In the genomic region with DNA sequence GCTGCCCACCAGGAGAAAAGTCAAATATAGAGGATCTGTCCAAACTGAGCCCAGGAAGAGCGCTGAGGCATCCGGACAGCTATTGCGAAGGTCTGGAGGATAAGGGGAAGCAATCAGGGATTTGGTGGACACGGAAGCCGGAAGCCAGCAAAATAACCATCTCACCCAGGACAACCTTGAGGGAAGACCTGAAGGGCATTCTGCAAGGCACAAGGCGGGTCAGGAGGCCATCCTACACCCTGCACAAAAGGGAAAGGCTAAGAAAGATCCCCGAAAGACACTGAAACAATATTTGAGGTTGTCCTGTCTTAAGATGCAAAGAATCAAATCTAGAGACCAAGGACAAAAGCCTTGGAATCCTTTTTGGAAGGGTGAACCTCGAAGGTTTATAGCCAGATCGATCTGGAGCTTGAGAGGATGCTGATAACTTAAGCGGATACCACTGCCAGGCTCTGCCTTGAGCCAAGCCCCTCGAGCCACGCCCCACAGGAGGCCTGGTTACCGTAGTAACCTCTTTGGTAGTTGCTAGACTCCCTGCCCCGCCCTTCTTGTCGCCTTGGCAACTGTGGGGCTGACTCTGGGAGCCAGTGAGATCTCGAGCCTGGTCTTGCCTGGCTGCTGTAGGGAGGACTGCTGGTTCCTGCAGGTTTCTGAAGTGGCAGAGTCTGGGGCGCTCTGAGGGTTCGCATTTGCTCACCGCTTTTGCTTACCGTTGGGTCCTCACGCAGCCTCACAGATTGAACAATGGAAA, we compare ENCODE assay signal across 7 mouse cellular contexts. TPM values are rescaled to one million over a fixed set of nuclear protein-coding genes. Genes with fewer than 3 reads are reported as not detected.
A peak's percentile ranks its signal among the peaks of the same experiment; 100 is the strongest.
DNase-seq lines count a peak whose midpoint lies in the region; ATAC-seq lines count a peak whose summit lies in the region.

No protein-coding gene starts in this region.

- peak overlapping the region; percentile 70 for H3K27ac ChIP-seq in forebrain, embryonic 15.5 days (replicated peaks)
- no peak overlapping the region; the same call in 1 of the 2 replicates for H3K27ac ChIP-seq in hindbrain, embryonic 13.5 days

- H3K36me3 ChIP-seq in forebrain, embryonic 15.5 days: no peaks in the 10 kb centered on the region
- no peaks in the 10 kb centered on the region for H3K36me3 ChIP-seq in hindbrain, embryonic 13.5 days

- WGBS in forebrain, embryonic 15.5 days: 21% methylated on average over 21 of the region's 21 CpGs
- WGBS in hindbrain, embryonic 13.5 days: 24% methylated on average over 21 of the region's 21 CpGs

- H3K4me1 ChIP-seq in forebrain, embryonic 15.5 days: peaks cover 11% of the 10 kb centered on the region
- H3K4me1 ChIP-seq in hindbrain, embryonic 13.5 days (replicated peaks): peaks cover 12% of the 10 kb centered on the region

- H3K9ac ChIP-seq in forebrain, embryonic 15.5 days (replicated peaks): peak overlapping the region; percentile 47
- peak overlapping the region; percentile 66 for H3K9ac ChIP-seq in hindbrain, embryonic 13.5 days

- peak overlapping the region; percentile 63 for H3K4me2 ChIP-seq in forebrain, embryonic 15.5 days (replicated peaks)
- H3K4me2 ChIP-seq in hindbrain, embryonic 13.5 days: peak overlapping the region; percentile 64

- peak; percentile 98 for ATAC-seq in cerebellum, adult (ENCODE audit: insufficient number of reproducible peaks, low FRiP score, low TSS enrichment)
- ATAC-seq in forebrain, embryonic 15.5 days (replicated peaks): peak; percentile 99
- peak; percentile 99 for ATAC-seq in hindbrain, embryonic 13.5 days (ENCODE audit: low FRiP score)

- peak overlapping the region; percentile 43 for H3K4me3 ChIP-seq in forebrain, embryonic 15.5 days
- peak overlapping the region; percentile 37 for H3K4me3 ChIP-seq in hindbrain, embryonic 13.5 days

- H3K27me3 ChIP-seq in forebrain, embryonic 15.5 days: no peaks in the 10 kb centered on the region
- no peaks in the 10 kb centered on the region for H3K27me3 ChIP-seq in hindbrain, embryonic 13.5 days

- H3K9me3 ChIP-seq in forebrain, embryonic 15.5 days: no peaks in the 10 kb centered on the region
- no peaks in the 10 kb centered on the region for H3K9me3 ChIP-seq in hindbrain, embryonic 13.5 days

- peak; percentile 99 for DNase-seq in R1 (ENCODE audit: low read depth, low spot score)
- DNase-seq in layer of hippocampus, postnatal 25 days (ENCODE audit: extremely low spot score in 1 of 2, low spot score in 1 of 2): peak; percentile 42 to 59
- DNase-seq in lung, postnatal 25 days (ENCODE audit: low spot score): peak; percentile 61
- DNase-seq in right cerebral cortex, postnatal 10 days (ENCODE audit: low spot score in 2 of 2): peak; percentile 91 to 94

RNA-seq across cellular contexts. Expression of gene Kif1a, which starts 13.1 kb away (rescaled TPM):
- polyA plus RNA-seq in forebrain, embryonic 15.5 days (2015; fragmentation: Nextera tagmentation; extraction: Ambion mirVana): 336 and 351 TPM in 2 replicates
- 340 and 349 TPM in 2 replicates for polyA plus RNA-seq in hindbrain, embryonic 13.5 days (2015; fragmentation: Nextera tagmentation; extraction: Ambion mirVana)
- 100 to 1,000 TPM; 592 to 639 TPM for total RNA-seq in layer of hippocampus, postnatal 25 days (2021)

RNA-seq across cellular contexts. Expression of gene Agxt, which starts 20.2 kb away (rescaled TPM):
- not detected in 2 replicates for polyA plus RNA-seq in forebrain, embryonic 15.5 days (2015; fragmentation: Nextera tagmentation; extraction: Ambion mirVana)
- not detected in 2 replicates for polyA plus RNA-seq in hindbrain, embryonic 13.5 days (2015; fragmentation: Nextera tagmentation; extraction: Ambion mirVana)
- total RNA-seq in layer of hippocampus, postnatal 25 days (2021): not detected

RNA-seq across cellular contexts. Expression of gene 2310007B03Rik, which starts 45.9 kb away (rescaled TPM):
- 0.17 and 0.20 TPM in 2 replicates for polyA plus RNA-seq in forebrain, embryonic 15.5 days (2015; fragmentation: Nextera tagmentation; extraction: Ambion mirVana)
- 0.29 and 0.30 TPM in 2 replicates for polyA plus RNA-seq in hindbrain, embryonic 13.5 days (2015; fragmentation: Nextera tagmentation; extraction: Ambion mirVana)
- not detected for total RNA-seq in layer of hippocampus, postnatal 25 days (2021)

RNA-seq across cellular contexts. Expression of gene Crocc2, which starts 53.6 kb away (rescaled TPM):
- 0.17 and 0.38 TPM in 2 replicates for polyA plus RNA-seq in forebrain, embryonic 15.5 days (2015; fragmentation: Nextera tagmentation; extraction: Ambion mirVana)
- polyA plus RNA-seq in hindbrain, embryonic 13.5 days (2015; fragmentation: Nextera tagmentation; extraction: Ambion mirVana): 0.19 and 0.38 TPM in 2 replicates
- total RNA-seq in layer of hippocampus, postnatal 25 days (2021): under 1 TPM; 0.17 to 0.35 TPM
